18 mouse cellular contexts compared by ENCODE assay signal in the genomic region with DNA sequence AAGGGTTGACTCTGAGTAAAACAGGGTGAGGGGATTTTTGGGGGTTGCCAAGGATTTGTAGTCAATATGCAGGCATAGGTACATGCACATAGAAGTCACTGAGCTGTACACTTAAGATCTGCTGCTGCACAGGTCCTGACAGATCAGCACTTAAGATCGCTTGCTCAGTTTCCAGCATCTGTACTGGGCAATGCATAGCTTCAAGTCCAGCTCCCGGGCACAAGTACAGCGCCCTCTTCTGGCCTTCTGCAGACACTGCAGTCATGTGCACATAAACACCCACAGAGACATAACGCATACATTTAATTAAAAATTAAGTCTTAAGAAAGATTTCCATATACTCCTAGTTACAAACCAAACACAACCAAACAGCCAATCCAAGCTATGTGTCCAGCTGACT. TPM values are rescaled to one million over a fixed set of nuclear protein-coding genes. Genes with fewer than 3 reads are reported as not detected.
DNase-seq lines count a peak whose midpoint lies in the region; ATAC-seq and TF ChIP-seq lines count a peak whose summit lies in the region.
"Had no signal": no experiment of that assay in that cellular context is flagged by ENCODE, and none has a peak within 500 bp of the region (broad histone marks: within the 10 kb centered on the region; RNA-seq: fewer than 3 reads in every experiment).

No protein-coding gene starts in this region.

- TF ChIP-seq RAD21 in MEL (IDR thresholded peaks at IDR 0.05; ENCODE audit: low read depth, low read length), result no peak

- no peaks in the 10 kb centered on the region for H3K36me3 ChIP-seq in heart, postnatal 0 days (replicated peaks; ENCODE audit: control insufficient read depth, insufficient read depth, low read length)
- no peaks in the 10 kb centered on the region for H3K36me3 ChIP-seq in liver, postnatal 0 days (replicated peaks; ENCODE audit: insufficient read depth, low read length)
- H3K36me3 ChIP-seq in liver, embryonic 11.5 days (ENCODE audit: control insufficient read depth, insufficient read depth, low read length), result no peaks in the 10 kb centered on the region
- no peaks in the 10 kb centered on the region for H3K36me3 ChIP-seq in MEL (ENCODE audit: control insufficient read depth in 1 of 2, insufficient read depth in 2 of 2, low read length in 2 of 2)
- no peaks in the 10 kb centered on the region for H3K36me3 ChIP-seq in neural tube, embryonic 15.5 days

- 80% methylated on average over 4 of the region's 4 CpGs for WGBS in heart, postnatal 0 days
- 74% methylated on average over 4 of the region's 4 CpGs for WGBS in liver, postnatal 0 days (ENCODE audit: insufficient replicate concordance)
- WGBS in liver, embryonic 11.5 days, result 79% methylated on average over 4 of the region's 4 CpGs
- 78% methylated on average over 4 of the region's 4 CpGs for WGBS in olfactory bulb, adult 2 months
- WGBS in neural tube, embryonic 15.5 days, result 81% methylated on average over 4 of the region's 4 CpGs

- H3K9ac ChIP-seq in heart, postnatal 0 days (replicated peaks; ENCODE audit: low read depth, low read length), result no peak overlapping the region
- H3K9ac ChIP-seq in liver, postnatal 0 days (replicated peaks), result no peak overlapping the region
- H3K9ac ChIP-seq in liver, embryonic 11.5 days (ENCODE audit: low read depth, low read length), result no peak overlapping the region
- no peak overlapping the region for H3K9ac ChIP-seq in MEL (ENCODE audit: control insufficient read depth, low read depth, low read length, poor library complexity, severe bottlenecking)
- no peak overlapping the region for H3K9ac ChIP-seq in neural tube, embryonic 15.5 days (replicated peaks)
- H3K9ac ChIP-seq: forebrain, embryonic 13.5 days had no signal

- no peak overlapping the region for H3K4me2 ChIP-seq in heart, postnatal 0 days (ENCODE audit: low read depth, low read length)
- H3K4me2 ChIP-seq in liver, postnatal 0 days (ENCODE audit: low read depth, low read length), result no peak overlapping the region
- no peak overlapping the region for H3K4me2 ChIP-seq in liver, embryonic 11.5 days
- no peak overlapping the region for H3K4me2 ChIP-seq in neural tube, embryonic 15.5 days
- H3K4me2 ChIP-seq: forebrain, embryonic 13.5 days; heart, embryonic 11.5 days had no signal

- TF ChIP-seq CTCF in heart, postnatal 0 days (IDR thresholded peaks at IDR 0.05; ENCODE audit: low read depth), result peak; percentile 18; the same call in 1 of the 2 replicates
- peak; percentile 58 for TF ChIP-seq CTCF in liver, postnatal 0 days (IDR thresholded peaks at IDR 0.05; ENCODE audit: low read depth)
- TF ChIP-seq CTCF in MEL (IDR thresholded peaks at IDR 0.05 in 2 of 3, conservative IDR thresholded peaks at IDR 0.05 in 1 of 3; ENCODE audit: control insufficient read depth in 1 of 3, insufficient read depth in 1 of 3, low read depth in 2 of 3, low read length in 3 of 3, poor library complexity in 1 of 3, severe bottlenecking in 1 of 3), result peak; percentile 12 to 42 (median 34); a peak in 5 of 6 replicates
- 0 out of 2 replicates have a peak, but pooled peaks have one; percentile 16 for TF ChIP-seq CTCF in olfactory bulb, adult 2 months (IDR thresholded peaks at IDR 0.05; ENCODE audit: insufficient read depth, low read depth, low read length)

- TF ChIP-seq POLR2A in MEL (IDR thresholded peaks at IDR 0.05; ENCODE audit: control insufficient read depth in 1 of 2, insufficient read depth in 1 of 2, low read depth in 1 of 2, low read length in 2 of 2, poor library complexity in 1 of 2), result no peak
- no peak for TF ChIP-seq POLR2A in olfactory bulb, adult 2 months (IDR thresholded peaks at IDR 0.05; ENCODE audit: insufficient read depth, low read depth, low read length)

- no peak for ATAC-seq in heart, postnatal 0 days (ENCODE audit: insufficient read depth, low read depth)
- ATAC-seq in liver, postnatal 0 days, result no peak
- no peak for ATAC-seq in liver, embryonic 11.5 days (replicated peaks; ENCODE audit: low FRiP score)
- no peak for ATAC-seq in megakaryocyte, adult 5-6 weeks (ENCODE audit: poor library complexity, severe bottlenecking)
- ATAC-seq in neural tube, embryonic 15.5 days (ENCODE audit: low FRiP score), result no peak
- ATAC-seq: forebrain, embryonic 13.5 days had no signal

- H3K9me3 ChIP-seq in heart, postnatal 0 days (replicated peaks; ENCODE audit: control insufficient read depth, low read length), result no peaks in the 10 kb centered on the region
- H3K9me3 ChIP-seq in liver, postnatal 0 days (ENCODE audit: low read length), result no peaks in the 10 kb centered on the region
- no peaks in the 10 kb centered on the region for H3K9me3 ChIP-seq in liver, embryonic 11.5 days (ENCODE audit: control insufficient read depth, low read length)
- H3K9me3 ChIP-seq in MEL (replicated peaks; ENCODE audit: insufficient read depth, low read length), result no peaks in the 10 kb centered on the region
- H3K9me3 ChIP-seq in neural tube, embryonic 15.5 days (replicated peaks), result no peaks in the 10 kb centered on the region
- H3K9me3 ChIP-seq: forebrain, embryonic 13.5 days had no signal

- TF ChIP-seq EP300 in heart, postnatal 0 days (IDR thresholded peaks at IDR 0.05; ENCODE audit: low read depth), result no peak
- no peak for TF ChIP-seq EP300 in liver, postnatal 0 days (IDR thresholded peaks at IDR 0.05; ENCODE audit: low read depth)
- no peak for TF ChIP-seq EP300 in MEL (IDR thresholded peaks at IDR 0.05; ENCODE audit: low read depth in 1 of 2, low read length in 2 of 2)

- no peaks in the 10 kb centered on the region for H3K79me2 ChIP-seq in MEL (ENCODE audit: control insufficient read depth, insufficient read depth, low read length, poor library complexity)

- H3K4me1 ChIP-seq in heart, postnatal 0 days (ENCODE audit: control insufficient read depth, insufficient read depth), result peaks cover 10% of the 10 kb centered on the region; the same call in 1 of the 2 replicates
- H3K4me1 ChIP-seq in liver, postnatal 0 days (ENCODE audit: insufficient read depth), result no peaks in the 10 kb centered on the region; the same call in 1 of the 2 replicates
- peaks cover 7% of the 10 kb centered on the region; the same call in 1 of the 2 replicates for H3K4me1 ChIP-seq in liver, embryonic 11.5 days (replicated peaks; ENCODE audit: control insufficient read depth, insufficient read depth, low read length)
- H3K4me1 ChIP-seq in MEL (ENCODE audit: control insufficient read depth in 1 of 2, insufficient read depth in 2 of 2, low read length in 2 of 2), result no peaks in the 10 kb centered on the region
- no peaks in the 10 kb centered on the region for H3K4me1 ChIP-seq in olfactory bulb, adult 2 months (ENCODE audit: control insufficient read depth, insufficient read depth, low read length)
- H3K4me1 ChIP-seq in neural tube, embryonic 15.5 days, result 0 out of 2 replicates have a peak, but pooled peaks cover 4% of the 10 kb centered on the region
- H3K4me1 ChIP-seq: forebrain, embryonic 13.5 days had no signal

- no peak for DNase-seq in heart, postnatal 0 days (ENCODE audit: low spot score)
- no peak for DNase-seq in heart, adult 18-20 months
- no peak for DNase-seq in liver, postnatal 0 days
- DNase-seq in liver, embryonic 11.5 days (ENCODE audit: low spot score), result no peak
- peak; percentile 4 for DNase-seq in MEL (ENCODE audit: low read depth, low spot score)
- DNase-seq: adrenal gland, postnatal 10 days; cerebellum, adult 11 months; heart, postnatal 4 days; lung, postnatal 14 days; midbrain, embryonic 14.5 days; thymus, adult 18-20 months had no signal

- H3K4me3 ChIP-seq in heart, postnatal 0 days (ENCODE audit: low read depth, low read length), result no peak overlapping the region
- no peak overlapping the region for H3K4me3 ChIP-seq in liver, postnatal 0 days (ENCODE audit: low read depth, low read length)
- H3K4me3 ChIP-seq in liver, embryonic 11.5 days (ENCODE audit: low read depth, low read length), result no peak overlapping the region
- no peak overlapping the region for H3K4me3 ChIP-seq in MEL (ENCODE audit: control insufficient read depth in 1 of 2, insufficient read depth in 1 of 2, low read depth in 2 of 2, low read length in 2 of 2)
- H3K4me3 ChIP-seq in olfactory bulb, adult 2 months (ENCODE audit: insufficient read depth, low read depth, low read length), result no peak overlapping the region
- no peak overlapping the region for H3K4me3 ChIP-seq in neural tube, embryonic 15.5 days (replicated peaks)
- H3K4me3 ChIP-seq: forebrain, embryonic 13.5 days had no signal

- H3K27ac ChIP-seq in heart, postnatal 0 days (ENCODE audit: low read depth), result no peak overlapping the region
- H3K27ac ChIP-seq in liver, postnatal 0 days (ENCODE audit: low read depth), result no peak overlapping the region
- no peak overlapping the region for H3K27ac ChIP-seq in liver, embryonic 11.5 days (ENCODE audit: low read depth, low read length)
- H3K27ac ChIP-seq in MEL (ENCODE audit: control insufficient read depth, low read depth, low read length), result no peak overlapping the region
- H3K27ac ChIP-seq in olfactory bulb, adult 2 months (ENCODE audit: insufficient read depth, low read depth, low read length), result no peak overlapping the region
- H3K27ac ChIP-seq in neural tube, embryonic 15.5 days (replicated peaks), result no peak overlapping the region
- H3K27ac ChIP-seq: forebrain, embryonic 13.5 days had no signal

- H3K27me3 ChIP-seq in heart, postnatal 0 days (ENCODE audit: control insufficient read depth, insufficient read depth, low read length), result no peaks in the 10 kb centered on the region
- no peaks in the 10 kb centered on the region for H3K27me3 ChIP-seq in liver, postnatal 0 days (ENCODE audit: insufficient read depth, low read length)
- no peaks in the 10 kb centered on the region for H3K27me3 ChIP-seq in liver, embryonic 11.5 days (replicated peaks; ENCODE audit: control insufficient read depth, insufficient read depth, low read length)
- peaks cover 0 to 4% of the 10 kb centered on the region in 2 experiments; a peak in 1 of 4 replicates for H3K27me3 ChIP-seq in MEL (ENCODE audit: control insufficient read depth in 1 of 2, insufficient read depth in 2 of 2, low read length in 2 of 2)
- H3K27me3 ChIP-seq in neural tube, embryonic 15.5 days (replicated peaks), result no peaks in the 10 kb centered on the region
- H3K27me3 ChIP-seq: forebrain, embryonic 13.5 days had no signal

RNA-seq across cellular contexts. Expression of gene Fam180a, which starts 8.3 kb away (rescaled TPM):
- 8.3 TPM in 1 of 2 replicates, not detected in the other for total RNA-seq in heart, postnatal 0 days (2014; rRNA removed; ENCODE audit: low replicate concordance)
- polyA plus RNA-seq in heart, postnatal 0 days (2015; fragmentation: Nextera tagmentation; extraction: Ambion mirVana), result 0.48 and 0.84 TPM in 2 replicates
- 1 to 10 TPM in 1 of 2 experiments, under 1 TPM in 1; 0.79 to 1.1 TPM for total RNA-seq in heart, adult 18-20 months (2021)
- 0.26 and 1.1 TPM in 2 replicates for polyA plus RNA-seq in liver, postnatal 0 days (2015; fragmentation: Nextera tagmentation; extraction: Ambion mirVana)
- not detected in 2 replicates for polyA plus RNA-seq in liver, embryonic 11.5 days (2014; fragmentation: Nextera tagmentation; extraction: Ambion mirVana)
- total RNA-seq in MEL (2012; rRNA removed), result not detected in 2 replicates
- polyA plus RNA-seq in MEL (2012; ENCODE audit: insufficient read depth in 1 of 2, insufficient read length in 2 of 2, low read depth in 1 of 2, low replicate concordance in 2 of 2, missing spikeins in 1 of 2), result not detected
- not detected in 2 replicates for polyA plus RNA-seq in olfactory bulb, adult 2 months (2012; ENCODE audit: insufficient read depth, insufficient read length, low replicate concordance, missing spikeins)
- total RNA-seq in megakaryocyte, adult 5-6 weeks (2015), result not detected in 2 replicates
- not detected in 2 replicates for total RNA-seq in megakaryocyte, adult 5-6 weeks (2017)
- 0.59 and 1.6 TPM in 2 replicates for polyA plus RNA-seq in neural tube, embryonic 15.5 days (2015; fragmentation: Nextera tagmentation; extraction: Ambion mirVana)
- total RNA-seq: common myeloid progenitor, adult 5-6 weeks had no signal
- polyA plus RNA-seq: forebrain, embryonic 13.5 days; neural tube, embryonic 11.5 days had no signal

RNA-seq across cellular contexts. Expression of gene Slc13a4, which starts 26.3 kb away (rescaled TPM):
- total RNA-seq in heart, postnatal 0 days (2014; rRNA removed; ENCODE audit: low replicate concordance), result 0.11 TPM in 1 of 2 replicates, not detected in the other
- 0.22 TPM in 2 replicates for polyA plus RNA-seq in heart, postnatal 0 days (2015; fragmentation: Nextera tagmentation; extraction: Ambion mirVana)
- total RNA-seq in heart, adult 18-20 months (2021), result under 1 TPM; 0.07 to 0.21 TPM
- 0.02 TPM in 1 of 2 replicates, not detected in the other for polyA plus RNA-seq in liver, postnatal 0 days (2015; fragmentation: Nextera tagmentation; extraction: Ambion mirVana)
- polyA plus RNA-seq in liver, embryonic 11.5 days (2014; fragmentation: Nextera tagmentation; extraction: Ambion mirVana), result 0.15 and 0.31 TPM in 2 replicates
- not detected in 2 replicates for total RNA-seq in MEL (2012; rRNA removed)
- polyA plus RNA-seq in MEL (2012; ENCODE audit: insufficient read depth in 1 of 2, insufficient read length in 2 of 2, low read depth in 1 of 2, low replicate concordance in 2 of 2, missing spikeins in 1 of 2), result under 1 TPM in 1 of 2 experiments, not detected in 1; 0.14 TPM
- not detected in 2 replicates for polyA plus RNA-seq in olfactory bulb, adult 2 months (2012; ENCODE audit: insufficient read depth, insufficient read length, low replicate concordance, missing spikeins)
- total RNA-seq in megakaryocyte, adult 5-6 weeks (2015), result not detected in 2 replicates
- 0.22 TPM in 1 of 2 replicates, not detected in the other for total RNA-seq in megakaryocyte, adult 5-6 weeks (2017)
- polyA plus RNA-seq in neural tube, embryonic 15.5 days (2015; fragmentation: Nextera tagmentation; extraction: Ambion mirVana), result 1.3 and 2.3 TPM in 2 replicates
- total RNA-seq: common myeloid progenitor, adult 5-6 weeks had no signal
